Comparison of ENCODE assay signal across 16 mouse cellular contexts in the genomic region with DNA sequence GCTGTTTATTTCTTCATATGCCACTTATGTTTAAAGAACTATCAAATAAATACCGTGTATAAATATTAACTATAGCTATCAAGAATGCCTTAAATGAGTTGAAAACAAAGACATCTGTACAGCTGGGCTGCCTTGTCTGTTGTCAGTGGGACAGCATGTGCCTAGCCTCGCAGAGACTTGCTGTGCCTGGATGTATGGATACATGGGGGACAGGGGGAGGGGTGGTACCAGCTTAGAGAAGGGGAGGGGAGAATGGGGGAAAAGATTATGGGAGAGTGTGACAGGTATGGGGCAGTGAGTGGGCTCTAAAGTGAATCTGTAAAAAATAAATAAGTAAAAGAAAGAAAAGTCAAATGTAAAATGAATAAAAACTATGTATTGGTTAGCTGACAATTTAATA.
"Had no signal": no experiment of that assay in that cellular context is flagged by ENCODE, and none has a peak within 500 bp of the region (broad histone marks: within the 10 kb centered on the region; RNA-seq: fewer than 3 reads in every experiment).

No protein-coding gene starts in this region.

- H3K4me2 ChIP-seq: limb, embryonic 15.5 days; liver, embryonic 12.5 days; lung, embryonic 14.5 days had no signal

- DNase-seq: lung, adult 18-20 months; lung, embryonic 14.5 days; lung, postnatal 10 days; lung, postnatal 4 days; midbrain, embryonic 14.5 days; right cerebral cortex, adult 18-20 months; right cerebral cortex, postnatal 25 days; right cerebral cortex, postnatal 4 days; spleen, adult 18-20 months; thymus, adult 18-20 months; thymus, postnatal 14 days; thymus, postnatal 36 days had no signal

- H3K4me1 ChIP-seq: limb, embryonic 15.5 days; liver, embryonic 12.5 days had no signal

- ATAC-seq: liver, embryonic 12.5 days had no signal

- H3K9ac ChIP-seq: limb, embryonic 15.5 days; liver, embryonic 12.5 days; liver, embryonic 14.5 days; lung, embryonic 14.5 days had no signal

- H3K36me3 ChIP-seq: limb, embryonic 15.5 days; liver, embryonic 12.5 days had no signal

- H3K9me3 ChIP-seq: limb, embryonic 15.5 days; liver, embryonic 12.5 days had no signal

- H3K4me3 ChIP-seq: limb, embryonic 15.5 days; liver, embryonic 12.5 days; myocyte had no signal

- H3K27me3 ChIP-seq: limb, embryonic 15.5 days; liver, embryonic 12.5 days had no signal

- H3K27ac ChIP-seq: limb, embryonic 15.5 days; liver, embryonic 12.5 days; liver, embryonic 14.5 days had no signal
